Comparison of ENCODE assay signal across 8 mouse cellular contexts in the genomic region with DNA sequence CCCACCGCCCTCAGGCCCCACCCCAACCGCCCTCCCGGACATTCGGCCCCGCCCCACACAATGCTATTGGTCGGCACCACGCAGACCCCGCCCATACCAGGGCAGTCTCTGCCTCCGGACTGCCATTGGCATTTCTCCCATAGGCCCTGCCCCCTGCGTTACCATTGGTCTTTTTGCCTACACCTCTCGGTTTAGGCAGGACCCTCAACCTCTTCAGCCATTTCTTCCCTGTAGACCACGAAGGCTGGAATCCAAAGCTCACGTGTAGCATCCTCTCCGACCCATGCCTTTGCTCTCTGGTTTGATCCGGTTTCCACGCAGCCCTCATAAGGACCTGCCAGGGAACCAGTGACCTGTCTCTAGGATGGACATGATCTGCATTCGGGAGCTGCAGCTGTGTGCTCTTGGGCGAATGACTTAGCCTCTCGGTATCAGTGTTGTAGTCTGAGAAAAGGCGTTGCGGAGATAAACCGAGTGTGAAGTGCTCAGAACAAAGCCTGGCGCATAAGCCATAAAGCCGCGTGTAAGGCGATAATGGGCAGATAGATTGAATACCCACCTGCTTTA. TPM values are rescaled to one million over a fixed set of nuclear protein-coding genes. Genes with fewer than 3 reads are reported as not detected.
DNase-seq lines count a peak whose midpoint lies in the region; ATAC-seq and TF ChIP-seq lines count a peak whose summit lies in the region.

No protein-coding gene starts in this region.

- no peak for TF ChIP-seq CTCF in bone marrow, adult 2 months (IDR thresholded peaks at IDR 0.05; ENCODE audit: control insufficient read depth, insufficient read depth, low read length)

- peak; percentile 93 for ATAC-seq in embryonic facial prominence, embryonic 14.5 days (ENCODE audit: low read depth)
- ATAC-seq in limb, embryonic 13.5 days (ENCODE audit: low FRiP score, low read depth): peak; percentile 93
- peak; percentile 93 for ATAC-seq in midbrain, embryonic 15.5 days (replicated peaks)

- H3K4me1 ChIP-seq in bone marrow, adult 2 months (ENCODE audit: control insufficient read depth, insufficient read depth, low read length): peaks cover 1% of the 10 kb centered on the region
- H3K4me1 ChIP-seq in embryonic facial prominence, embryonic 14.5 days (ENCODE audit: control insufficient read depth, insufficient read depth, low read length): peaks cover 24% of the 10 kb centered on the region
- H3K4me1 ChIP-seq in limb, embryonic 13.5 days: peaks cover 50% of the 10 kb centered on the region
- H3K4me1 ChIP-seq in midbrain, embryonic 15.5 days: peaks cover 46% of the 10 kb centered on the region

- no peak for TF ChIP-seq POLR2A in bone marrow, adult 2 months (IDR thresholded peaks at IDR 0.05; ENCODE audit: borderline replicate concordance, control insufficient read depth, low read depth, low read length)

- H3K4me2 ChIP-seq in embryonic facial prominence, embryonic 14.5 days (ENCODE audit: low read depth, low read length): peak overlapping the region; percentile 91
- H3K4me2 ChIP-seq in limb, embryonic 13.5 days (replicated peaks): peak overlapping the region; percentile 77
- H3K4me2 ChIP-seq in midbrain, embryonic 15.5 days: peak overlapping the region; percentile 61

- WGBS in bone marrow, adult 2 months: 13% methylated on average over 26 of the region's 26 CpGs
- WGBS in embryonic facial prominence, embryonic 14.5 days: 4% methylated on average over 18 of the region's 26 CpGs
- WGBS in limb, embryonic 13.5 days: 4% methylated on average over 26 of the region's 26 CpGs
- WGBS in midbrain, embryonic 15.5 days: 5% methylated on average over 26 of the region's 26 CpGs

- peak overlapping the region; percentile 98 for H3K9ac ChIP-seq in embryonic facial prominence, embryonic 14.5 days (ENCODE audit: low read depth, low read length)
- peak overlapping the region; percentile 61 for H3K9ac ChIP-seq in limb, embryonic 13.5 days
- H3K9ac ChIP-seq in midbrain, embryonic 15.5 days: peak overlapping the region; percentile 37

- no peaks in the 10 kb centered on the region for H3K9me3 ChIP-seq in embryonic facial prominence, embryonic 14.5 days (ENCODE audit: control insufficient read depth, low read length)
- no peaks in the 10 kb centered on the region for H3K9me3 ChIP-seq in limb, embryonic 13.5 days
- H3K9me3 ChIP-seq in midbrain, embryonic 15.5 days: no peaks in the 10 kb centered on the region

- H3K36me3 ChIP-seq in embryonic facial prominence, embryonic 14.5 days (ENCODE audit: control insufficient read depth, insufficient read depth, low read length): peaks cover 13% of the 10 kb centered on the region; the same call in 1 of the 2 replicates
- peaks cover 26% of the 10 kb centered on the region for H3K36me3 ChIP-seq in limb, embryonic 13.5 days
- no peaks in the 10 kb centered on the region for H3K36me3 ChIP-seq in midbrain, embryonic 15.5 days (replicated peaks)

- peak overlapping the region; percentile 54 for H3K4me3 ChIP-seq in bone marrow, adult 2 months (replicated peaks; ENCODE audit: control insufficient read depth, low read depth, low read length)
- peak overlapping the region; percentile 90 for H3K4me3 ChIP-seq in embryonic facial prominence, embryonic 14.5 days (ENCODE audit: low read depth, low read length)
- peak overlapping the region; percentile 98 for H3K4me3 ChIP-seq in limb, embryonic 13.5 days
- peak overlapping the region; percentile 89 for H3K4me3 ChIP-seq in midbrain, embryonic 15.5 days

- H3K27ac ChIP-seq in bone marrow, adult 2 months (ENCODE audit: control insufficient read depth, insufficient read depth, low read depth, low read length, poor library complexity): no peak overlapping the region
- peak overlapping the region; percentile 69 for H3K27ac ChIP-seq in embryonic facial prominence, embryonic 14.5 days (replicated peaks; ENCODE audit: low read depth, low read length)
- H3K27ac ChIP-seq in limb, embryonic 13.5 days: peak overlapping the region; percentile 61; the same call in 1 of the 2 replicates
- peak overlapping the region; percentile 86 for H3K27ac ChIP-seq in midbrain, embryonic 15.5 days

- no peaks in the 10 kb centered on the region for H3K27me3 ChIP-seq in embryonic facial prominence, embryonic 14.5 days (replicated peaks; ENCODE audit: control insufficient read depth, insufficient read depth, low read length)
- H3K27me3 ChIP-seq in limb, embryonic 13.5 days: no peaks in the 10 kb centered on the region
- no peaks in the 10 kb centered on the region for H3K27me3 ChIP-seq in midbrain, embryonic 15.5 days (replicated peaks)

- DNase-seq in A20 (ENCODE audit: low read depth, low spot score): peak; percentile 97
- DNase-seq in embryonic facial prominence, embryonic 14.5 days (ENCODE audit: low spot score): peak; percentile 99
- DNase-seq in heart, adult 8-10 months (ENCODE audit: low spot score): peak; percentile 96
- peak; percentile 95 to 96 for DNase-seq in kidney, adult 8-10 months
- DNase-seq in spleen, adult 18-20 months: peak; percentile 96 to 97

RNA-seq across cellular contexts. Expression of a gene that starts 0.4 kb away (rescaled TPM):
- 20.1 and 34.8 TPM in 2 replicates for polyA plus RNA-seq in bone marrow, adult 2 months (2011; ENCODE audit: insufficient read depth, insufficient read length, low replicate concordance, missing spikeins)
- 47.5 and 50.5 TPM in 2 replicates for polyA plus RNA-seq in embryonic facial prominence, embryonic 14.5 days (2014; fragmentation: Nextera tagmentation; extraction: Ambion mirVana)
- total RNA-seq in heart, adult 8-10 months (2022): 10 to 100 TPM in 2 of 4 experiments, 1 to 10 TPM in 2; 8.8 to 11.5 (median 9.9) TPM
- 39.0 and 42.1 TPM in 2 replicates for polyA plus RNA-seq in limb, embryonic 13.5 days (2015; fragmentation: Nextera tagmentation; extraction: Ambion mirVana)
- 80.3 and 84.2 TPM in 2 replicates for polyA plus RNA-seq in midbrain, embryonic 15.5 days (2015; fragmentation: Nextera tagmentation; extraction: Ambion mirVana)

RNA-seq across cellular contexts. Expression of a gene that starts 42.1 kb away (rescaled TPM):
- polyA plus RNA-seq in bone marrow, adult 2 months (2011; ENCODE audit: insufficient read depth, insufficient read length, low replicate concordance, missing spikeins): 25.9 and 26.5 TPM in 2 replicates
- 24.6 and 27.9 TPM in 2 replicates for polyA plus RNA-seq in embryonic facial prominence, embryonic 14.5 days (2014; fragmentation: Nextera tagmentation; extraction: Ambion mirVana)
- 1 to 10 TPM; 6.0 to 8.3 (median 6.9) TPM for total RNA-seq in heart, adult 8-10 months (2022)
- 13.4 and 13.5 TPM in 2 replicates for polyA plus RNA-seq in limb, embryonic 13.5 days (2015; fragmentation: Nextera tagmentation; extraction: Ambion mirVana)
- polyA plus RNA-seq in midbrain, embryonic 15.5 days (2015; fragmentation: Nextera tagmentation; extraction: Ambion mirVana): 20.4 and 21.8 TPM in 2 replicates

RNA-seq across cellular contexts. Expression of a gene that starts 53.0 kb away (rescaled TPM):
- 3.6 and 11.0 TPM in 2 replicates for polyA plus RNA-seq in bone marrow, adult 2 months (2011; ENCODE audit: insufficient read depth, insufficient read length, low replicate concordance, missing spikeins)
- 17.2 and 25.1 TPM in 2 replicates for polyA plus RNA-seq in embryonic facial prominence, embryonic 14.5 days (2014; fragmentation: Nextera tagmentation; extraction: Ambion mirVana)
- total RNA-seq in heart, adult 8-10 months (2022): 1 to 10 TPM; 4.5 to 7.8 (median 5.6) TPM
- polyA plus RNA-seq in limb, embryonic 13.5 days (2015; fragmentation: Nextera tagmentation; extraction: Ambion mirVana): 25.2 and 27.1 TPM in 2 replicates
- 27.4 and 32.2 TPM in 2 replicates for polyA plus RNA-seq in midbrain, embryonic 15.5 days (2015; fragmentation: Nextera tagmentation; extraction: Ambion mirVana)

RNA-seq across cellular contexts. Expression of a gene that starts 55.6 kb away (rescaled TPM):
- 4.6 and 8.5 TPM in 2 replicates for polyA plus RNA-seq in bone marrow, adult 2 months (2011; ENCODE audit: insufficient read depth, insufficient read length, low replicate concordance, missing spikeins)
- polyA plus RNA-seq in embryonic facial prominence, embryonic 14.5 days (2014; fragmentation: Nextera tagmentation; extraction: Ambion mirVana): 17.8 and 21.7 TPM in 2 replicates
- total RNA-seq in heart, adult 8-10 months (2022): 1 to 10 TPM; 6.7 to 8.2 (median 7.8) TPM
- 23.0 and 25.7 TPM in 2 replicates for polyA plus RNA-seq in limb, embryonic 13.5 days (2015; fragmentation: Nextera tagmentation; extraction: Ambion mirVana)
- 25.4 and 25.9 TPM in 2 replicates for polyA plus RNA-seq in midbrain, embryonic 15.5 days (2015; fragmentation: Nextera tagmentation; extraction: Ambion mirVana)

Comparison
In these comparisons a context has a peak if more than half of its experiments do, and no peak if none do; other contexts are left out.
1. H3K9ac ChIP-seq: peak in every context shown above with its lines; median percentile 98 in embryonic facial prominence, embryonic 14.5 days; 61 in limb, embryonic 13.5 days; 37 in midbrain, embryonic 15.5 days.